Mouse (Mus musculus) inflammation-experienced regulatory T-cells, adult 6 months (primary cell): Measurements from ENCODE around the gene 1810013L24Rik. TPM values are rescaled to one million over a fixed set of nuclear protein-coding genes. Genes with fewer than 3 reads are reported as not detected.
A peak's percentile ranks its signal among the peaks of the same experiment; 100 is the strongest.

ENCODE experiments used
- ATAC-seq: one replicate; pipeline ENCODE4 v1.8.0; 2017
- polyA plus RNA-seq, 3 experiments: library from polyadenylated mRNA; unstranded; fragments of 100-300 nt; shearing (Covaris generic); gene quantifications; one replicate each; pipeline ENCODE4 v1.2.1; 2017

Gene 1810013L24Rik
- polyA plus RNA-seq: 10 to 100 TPM; 17.9 to 21.0 (median 20.3) TPM

DNA sequence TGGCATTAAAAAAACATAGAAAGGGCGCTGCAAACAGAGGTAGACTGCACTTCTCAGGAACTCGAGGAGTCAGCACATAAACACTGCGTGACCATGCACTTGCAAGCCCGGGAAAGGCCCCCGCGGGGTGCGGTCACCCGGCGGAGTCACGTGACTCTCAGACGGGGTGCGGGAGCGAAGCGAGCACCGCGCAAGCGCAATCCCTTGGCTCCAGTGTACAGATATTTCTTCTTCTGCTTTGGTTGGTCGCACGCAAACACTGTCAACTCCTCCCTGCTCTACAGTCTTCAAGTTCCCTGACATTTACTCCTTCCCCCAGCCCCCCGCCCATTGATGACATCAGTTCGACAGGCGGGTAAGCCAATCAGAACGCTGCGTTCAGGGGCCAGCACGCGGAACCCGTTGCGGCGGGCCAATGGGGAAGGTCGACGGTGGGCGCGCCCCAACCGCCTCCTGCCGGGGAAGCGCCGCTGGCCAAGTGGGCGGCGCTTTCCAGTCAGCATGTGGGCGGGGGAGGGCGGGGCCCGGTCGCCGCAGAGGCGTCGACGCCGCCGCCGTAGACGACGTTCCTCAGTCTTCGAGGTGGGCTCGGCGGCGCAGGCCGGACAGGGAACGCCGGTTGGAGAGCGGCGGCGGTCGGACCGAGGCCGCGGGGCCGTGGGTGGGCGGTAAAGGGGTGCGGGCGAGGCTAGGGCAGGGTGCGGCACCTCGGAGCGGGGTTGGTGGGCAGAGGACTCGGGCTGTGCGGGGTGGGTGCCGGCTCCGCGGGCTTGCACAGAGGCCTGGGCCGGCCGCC, at the start of gene 1810013L24Rik:
1810013L24Rik (plus strand) TSS at position 537 of the 796 bp plus-strand sequence.
- ATAC-seq: peak; percentile 89

- no peak for ATAC-seq
Observed at GRCm38 (mm10) chr16:8780187-8780586, 49.7 kb upstream of the 1810013L24Rik start.

DNA sequence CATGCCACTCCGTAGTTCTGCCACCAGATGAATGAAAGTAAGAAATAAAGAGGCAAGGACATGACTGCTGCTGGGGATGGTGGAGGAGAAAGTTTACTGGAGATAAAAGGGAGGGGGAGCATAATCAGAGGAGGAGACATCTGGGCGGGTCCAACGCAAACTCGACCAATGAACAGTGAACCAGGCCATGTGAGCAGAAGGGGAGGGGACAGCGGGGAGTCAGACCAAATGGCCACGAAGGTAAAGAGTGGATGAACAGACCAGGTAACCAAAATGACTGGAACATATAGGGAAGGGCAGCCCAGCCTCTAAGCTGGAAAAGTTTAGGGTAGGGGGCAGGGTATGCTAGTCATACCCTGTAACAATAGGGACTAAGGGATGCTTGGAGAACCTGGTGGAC, 48.7 kb upstream of the 1810013L24Rik start:
- no peak for ATAC-seq

DNA sequence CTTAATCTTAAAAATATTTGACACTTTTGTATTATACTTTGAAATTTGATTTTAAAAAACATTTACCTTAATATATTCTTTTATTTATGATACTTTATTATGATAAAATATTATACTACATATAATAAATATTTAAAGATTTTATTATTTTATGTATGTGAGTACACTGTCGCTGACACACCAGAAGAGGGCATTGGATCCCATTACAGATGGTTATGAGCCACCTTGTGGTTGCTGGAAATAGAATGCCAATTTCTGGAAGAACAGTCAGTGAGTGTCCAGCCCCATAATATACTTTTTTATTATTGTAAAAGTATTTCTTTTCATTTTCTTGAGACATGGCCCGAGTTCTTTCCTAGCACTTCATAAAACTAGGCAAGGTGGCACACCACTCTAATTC, 48.2 kb upstream of the 1810013L24Rik start:
- no peak for ATAC-seq

DNA sequence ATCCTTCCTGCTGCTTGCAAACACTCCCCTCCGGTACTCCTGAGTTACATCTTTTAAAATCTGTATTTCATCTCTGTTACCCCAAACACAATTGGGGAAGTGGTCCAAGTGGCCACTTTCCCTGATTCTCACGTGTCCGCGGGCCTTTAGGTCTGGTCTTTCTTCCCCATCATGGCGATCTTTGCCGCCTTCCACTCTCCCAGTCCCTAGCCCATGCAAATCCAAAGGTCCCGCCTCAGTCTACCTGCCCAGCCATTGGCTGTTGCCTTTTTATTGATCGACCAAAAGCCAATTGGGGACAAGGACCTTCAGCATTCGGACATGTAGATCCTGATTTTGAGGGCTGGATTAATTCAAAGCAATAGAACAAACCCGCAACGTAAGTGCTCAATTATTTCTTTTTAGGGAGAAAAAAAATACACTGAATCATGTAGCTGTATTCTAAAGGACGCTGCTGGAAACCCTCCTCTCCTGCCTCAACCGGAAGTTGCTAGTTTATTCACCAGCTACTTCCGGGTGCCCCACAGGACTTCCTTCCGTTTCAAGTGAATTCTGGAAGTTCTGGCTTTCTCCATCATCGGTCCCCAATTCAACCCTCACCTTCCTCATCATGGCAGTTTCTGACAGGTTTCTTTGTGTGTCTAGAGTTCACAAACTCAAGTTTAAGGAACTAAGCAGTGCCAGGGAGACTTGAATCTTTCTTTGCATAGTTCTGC, 46.5 kb upstream of the 1810013L24Rik start:
- no peak for ATAC-seq

- no peak for ATAC-seq
Observed at GRCm38 (mm10) chr16:8784753-8785152, 45.1 kb upstream of the 1810013L24Rik start.

DNA sequence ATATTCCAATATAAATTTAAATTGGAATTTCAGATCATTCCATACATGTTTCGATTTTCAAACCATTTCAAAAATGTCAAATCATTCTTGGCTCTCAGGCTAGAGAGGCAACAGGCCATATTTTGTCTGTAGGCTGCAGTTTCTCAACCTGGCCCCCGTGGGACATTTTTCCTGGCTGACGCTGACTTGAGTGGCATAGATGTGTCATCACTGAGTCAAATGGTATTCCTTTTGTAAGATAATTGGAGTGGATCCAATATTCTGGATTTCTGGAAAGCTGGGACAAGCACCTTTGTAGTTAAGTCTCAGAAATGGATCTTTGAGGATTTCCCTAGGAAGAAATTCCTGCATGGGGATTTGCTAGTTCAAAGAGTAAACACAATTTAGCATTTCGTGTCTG, 39.0 kb upstream of the 1810013L24Rik start:
- ATAC-seq: no peak

GRCm38 (mm10) chr16:8791949-8792557, 37.8 kb upstream of the 1810013L24Rik start, which contains the start of gene Usp7:
TSS of gene Usp7 (minus strand) at chr16:8792308.
- ATAC-seq: no peak

DNA sequence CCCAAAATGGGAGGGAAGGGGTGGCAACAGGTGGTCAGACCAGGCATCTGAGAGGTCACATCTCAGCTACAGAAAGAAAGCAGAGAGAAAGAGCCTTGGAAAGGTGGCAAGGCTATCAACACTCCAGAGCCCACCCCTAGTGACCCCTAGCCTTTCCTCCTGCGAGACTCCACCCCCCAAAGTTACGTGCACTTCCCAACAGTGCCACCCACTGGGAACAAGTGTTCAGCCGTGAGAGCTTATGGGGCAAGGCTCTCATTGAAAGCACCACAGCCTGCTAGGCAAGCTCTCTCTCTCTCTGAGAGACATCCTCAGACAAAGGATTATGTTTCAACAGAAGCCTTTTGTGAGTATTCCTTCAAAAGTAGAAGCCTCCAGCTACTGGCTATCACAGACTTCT, 34.9 kb upstream of the 1810013L24Rik start:
- ATAC-seq: no peak

DNA sequence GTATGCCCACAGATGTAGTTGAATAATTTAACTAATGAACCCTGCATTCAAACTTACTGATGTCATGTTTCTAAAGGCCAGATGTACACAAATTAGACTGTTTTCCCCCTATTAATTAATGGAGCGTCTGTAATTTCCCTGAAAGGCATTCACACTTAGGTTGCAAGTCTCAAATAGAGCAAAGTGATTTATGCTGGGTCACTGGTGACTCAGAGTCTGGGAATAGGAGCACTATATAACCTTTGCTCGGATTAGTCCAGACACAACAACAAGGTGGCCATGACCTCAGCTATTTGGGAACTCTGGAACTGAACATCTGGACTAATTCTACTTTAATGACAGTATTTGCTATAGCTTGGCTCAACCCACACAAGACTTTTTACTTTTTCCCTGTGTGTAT, 34.0 kb upstream of the 1810013L24Rik start:
- no peak for ATAC-seq

GRCm38 (mm10) chr16:8806703-8807102, 23.2 kb upstream of the 1810013L24Rik start:
- peak; percentile 63 for ATAC-seq

- ATAC-seq: no peak
Observed at GRCm38 (mm10) chr16:8810399-8811127, 19.3 kb upstream of the 1810013L24Rik start.

- ATAC-seq: no peak
Observed at GRCm38 (mm10) chr16:8817872-8818271, 12.0 kb upstream of the 1810013L24Rik start.

- no peak for ATAC-seq
Observed at GRCm38 (mm10) chr16:8821429-8821828, 8.5 kb upstream of the 1810013L24Rik start.

GRCm38 (mm10) chr16:8822586-8822985, 7.3 kb upstream of the 1810013L24Rik start:
- ATAC-seq: no peak

GRCm38 (mm10) chr16:8823661-8824060, 6.2 kb upstream of the 1810013L24Rik start:
- peak; percentile 89 for ATAC-seq

DNA sequence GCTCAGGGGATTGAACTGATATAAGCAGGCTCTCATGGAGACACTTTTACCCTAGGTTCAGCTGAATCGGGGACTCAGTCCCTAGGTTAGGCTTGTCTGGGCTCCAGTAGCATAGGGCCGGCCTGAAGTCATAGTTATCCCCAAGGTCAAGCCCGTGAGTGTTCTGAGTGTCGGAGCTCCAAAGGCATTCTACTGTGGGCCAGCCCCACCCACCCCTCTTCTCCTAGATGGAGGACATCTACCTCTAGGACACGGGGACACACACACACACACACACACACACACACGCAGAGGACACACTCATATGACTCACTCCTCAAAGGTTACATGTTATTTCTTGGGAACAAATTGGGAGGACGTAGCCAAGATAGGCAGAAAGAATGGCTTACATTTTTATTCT, 2.5 kb upstream of the 1810013L24Rik start:
- no peak for ATAC-seq

DNA sequence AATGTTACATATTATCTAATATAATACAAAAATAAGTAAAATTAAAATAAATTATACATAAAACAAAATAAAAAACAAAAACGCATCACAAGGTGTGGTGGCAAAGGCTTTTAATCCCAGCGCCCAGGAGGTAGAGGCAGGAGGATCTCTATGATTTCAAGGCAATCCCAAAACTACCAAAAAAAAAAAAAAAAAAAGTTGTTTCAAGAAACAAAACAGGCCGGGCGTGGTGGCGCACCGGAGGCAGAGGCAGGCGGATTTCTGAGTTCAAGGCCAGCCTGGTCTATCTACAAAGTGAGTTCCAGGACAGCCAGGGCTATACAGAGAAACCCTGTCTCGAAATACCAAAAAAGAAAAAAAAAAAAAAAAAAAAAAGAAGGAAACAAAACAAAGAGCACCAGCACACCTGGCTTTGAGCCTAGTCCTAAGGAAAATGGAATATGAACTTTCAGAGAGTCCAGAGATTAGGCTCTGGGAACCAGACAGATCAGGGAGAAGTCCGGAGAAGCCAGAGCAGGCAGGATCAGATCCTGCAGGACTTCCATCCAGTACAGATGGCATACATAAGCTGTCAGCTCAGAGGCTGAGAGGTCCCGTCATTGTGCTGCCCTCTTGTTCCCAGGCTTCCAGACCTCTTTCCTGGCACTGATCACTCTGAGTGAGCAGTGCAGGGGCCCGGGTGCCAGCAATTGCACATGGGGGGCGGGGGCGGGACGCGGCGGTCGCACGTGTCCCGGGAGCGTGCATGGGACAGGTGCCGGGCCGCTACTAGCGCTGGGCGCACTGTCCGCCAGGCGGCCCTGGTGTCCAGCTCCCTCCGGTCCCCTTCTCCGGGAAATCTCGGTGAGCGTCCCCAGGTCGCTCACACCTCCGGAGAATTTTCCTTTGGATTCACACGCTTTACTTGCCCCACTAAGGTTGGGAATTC, 1.0 kb upstream of the 1810013L24Rik start:
- peak; percentile 14 for ATAC-seq

DNA sequence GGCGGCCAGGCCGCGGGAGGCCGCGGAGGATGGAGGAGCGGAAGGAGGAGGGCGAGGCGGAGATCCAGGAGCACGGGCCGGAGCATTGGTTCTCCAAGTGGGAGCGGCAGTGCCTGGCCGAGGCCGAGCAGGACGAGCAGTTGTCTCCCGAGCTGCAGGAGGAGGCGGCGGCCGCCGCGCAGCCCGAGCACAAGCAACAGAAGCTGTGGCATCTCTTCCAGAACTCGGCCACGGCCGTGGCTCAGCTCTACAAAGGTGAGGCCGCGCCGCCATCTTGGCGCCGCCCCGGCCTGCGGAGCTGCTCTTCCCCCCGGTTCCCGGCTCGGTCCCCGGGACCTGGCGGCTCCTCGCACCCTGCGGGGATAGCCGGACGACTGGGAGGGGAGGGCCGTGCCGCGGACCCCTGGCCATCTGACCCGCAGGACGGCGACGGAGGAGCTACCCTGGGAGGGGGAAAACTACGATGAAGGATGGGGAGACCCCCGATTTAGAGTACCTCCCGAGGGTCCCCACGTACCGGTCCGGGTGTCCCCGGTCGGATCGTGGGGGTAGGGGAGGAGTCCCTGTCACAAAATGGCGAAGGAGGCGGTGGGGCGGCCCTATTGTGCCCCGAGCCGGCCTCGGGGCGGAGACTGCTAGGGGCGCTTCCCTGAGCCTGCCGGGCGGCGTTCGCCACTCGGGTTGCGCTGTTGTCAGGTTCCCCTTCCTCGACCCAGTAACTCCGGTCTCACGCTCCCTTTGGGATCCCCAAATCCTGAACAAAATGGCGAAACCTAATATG, 721 bp downstream of the 1810013L24Rik start:
- ATAC-seq: peak; percentile 35

DNA sequence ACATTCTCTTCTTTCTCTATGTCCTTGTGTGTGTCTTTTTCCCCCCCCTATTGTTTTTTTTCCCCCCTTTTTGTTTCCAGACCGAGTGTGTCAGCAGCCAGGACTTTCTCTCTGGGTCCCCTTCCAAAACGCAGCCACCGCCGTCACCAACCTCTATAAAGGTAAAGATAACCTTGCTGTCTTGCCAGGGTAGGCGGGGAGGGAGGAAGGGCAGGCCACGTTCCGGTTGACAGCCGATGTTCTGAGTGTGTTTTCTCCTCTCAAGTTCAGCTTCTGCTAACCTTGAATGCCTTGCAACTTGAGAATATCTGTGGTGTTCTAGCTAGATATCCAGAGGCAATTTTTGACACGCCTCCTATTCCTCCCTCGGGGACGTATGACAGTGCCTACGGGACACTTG, 1.3 kb downstream of the 1810013L24Rik start:
- no peak for ATAC-seq

GRCm38 (mm10) chr16:8836876-8837275, 7.0 kb downstream of the 1810013L24Rik start:
- ATAC-seq: no peak
